Mouse (Mus musculus): Measurements from ENCODE around the gene Zfp239.

Gene Zfp239

DNA sequence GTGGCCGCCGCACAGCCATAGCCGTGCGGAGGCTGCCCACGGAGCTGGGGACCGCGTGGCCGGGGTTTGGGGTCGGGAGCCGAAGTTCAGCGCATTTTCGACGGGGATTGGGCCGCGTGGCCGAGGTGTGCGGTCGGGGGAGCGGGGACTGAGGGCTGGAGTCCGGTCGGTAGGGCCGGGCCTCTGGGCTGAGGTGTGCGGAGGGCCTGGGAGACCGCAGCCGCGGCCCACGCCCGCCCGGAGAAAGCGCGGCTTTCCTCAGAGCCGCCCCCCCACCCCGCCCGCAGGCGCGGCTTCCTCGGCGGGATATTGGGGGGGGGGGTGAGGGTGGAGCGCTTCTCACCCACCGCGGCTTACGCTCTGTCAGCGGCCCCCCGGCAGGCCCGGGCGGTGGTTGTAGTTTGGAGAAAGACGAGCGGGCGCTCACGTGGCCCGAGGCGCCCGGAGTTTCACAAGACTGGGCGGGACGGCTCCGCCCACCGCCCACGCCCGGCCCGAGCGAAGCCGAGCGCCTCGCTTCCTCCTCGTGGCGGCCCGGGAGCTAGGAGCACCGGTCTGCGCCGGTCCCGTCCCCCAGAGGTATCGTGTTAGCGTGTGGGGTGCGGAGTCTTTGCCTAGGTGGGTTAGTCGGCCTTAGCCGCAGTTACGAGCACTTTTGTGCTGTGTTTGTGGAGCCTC, 45.5 kb downstream of the Zfp239 start:
- DNase-seq = peak; percentile 74

DNA sequence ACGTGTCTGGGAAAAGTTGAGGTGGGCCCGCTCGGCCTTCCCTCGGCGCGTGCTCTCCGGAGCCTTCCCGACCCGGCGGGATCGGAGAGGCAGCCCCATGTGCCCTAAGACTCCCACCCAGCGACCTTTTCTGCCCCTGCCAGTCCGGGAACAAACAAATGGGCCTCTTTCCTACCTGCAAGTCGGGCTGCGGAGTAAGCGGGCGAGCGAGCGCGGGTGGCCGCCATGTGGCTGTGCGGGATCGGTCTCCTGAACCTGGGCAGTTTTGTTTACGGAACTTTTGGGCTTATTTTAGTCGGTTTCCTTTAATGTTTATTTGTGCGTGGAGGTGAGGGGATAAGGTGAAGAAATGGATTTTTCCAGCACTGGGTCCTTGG, 46.1 kb downstream of the Zfp239 start:
- DNase-seq = peak; percentile 19

DNA sequence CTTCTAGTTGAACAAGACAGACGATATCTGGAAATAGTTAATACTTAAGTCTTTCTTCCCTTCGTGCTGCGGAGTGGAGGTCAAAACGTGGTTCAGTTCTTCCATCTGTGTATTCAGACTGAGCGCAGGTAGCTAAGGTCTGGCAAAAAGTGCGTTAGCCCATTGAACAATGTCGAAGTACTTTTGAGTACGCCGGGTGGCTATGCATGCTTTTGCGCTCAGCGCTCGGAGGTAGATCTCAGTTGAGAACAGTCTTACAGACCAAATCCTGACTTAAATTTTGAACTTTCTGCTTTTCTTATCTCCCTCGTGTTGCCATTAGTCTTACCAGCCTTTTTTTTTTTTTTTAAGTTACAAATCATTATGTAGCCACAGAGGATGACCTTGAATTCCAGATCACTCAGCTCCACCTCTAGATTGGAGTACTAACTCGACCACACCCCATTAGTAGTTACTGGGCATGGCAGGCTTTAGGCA, 46.6 kb downstream of the Zfp239 start:
- DNase-seq = no peak

DNA sequence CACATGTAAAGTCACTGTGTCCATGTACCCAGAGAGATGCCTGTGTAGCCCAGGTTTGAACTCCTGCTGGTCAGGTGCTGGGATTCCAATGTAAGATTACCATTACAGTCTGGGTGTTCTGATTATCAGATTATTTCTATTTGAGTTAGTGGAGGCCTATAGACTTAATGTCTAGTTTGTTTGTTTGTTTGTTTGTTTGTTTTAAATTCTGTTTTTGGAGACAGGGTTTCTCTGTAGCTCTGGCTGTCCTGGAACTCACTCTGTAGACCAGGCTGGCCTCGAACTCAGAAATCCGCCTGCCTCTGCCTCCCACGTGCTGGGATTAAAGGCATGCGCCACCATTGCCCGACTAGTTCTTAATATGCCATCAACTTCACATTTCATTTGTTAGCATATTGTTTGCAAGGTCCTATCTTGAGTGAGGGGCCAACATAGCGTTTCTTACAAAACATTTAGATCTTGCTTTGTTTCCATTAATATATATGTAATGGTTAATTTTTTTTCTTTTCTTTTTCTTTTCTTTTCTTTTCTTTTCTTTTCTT, 48.3 kb downstream of the Zfp239 start:
- no peak for DNase-seq

DNA sequence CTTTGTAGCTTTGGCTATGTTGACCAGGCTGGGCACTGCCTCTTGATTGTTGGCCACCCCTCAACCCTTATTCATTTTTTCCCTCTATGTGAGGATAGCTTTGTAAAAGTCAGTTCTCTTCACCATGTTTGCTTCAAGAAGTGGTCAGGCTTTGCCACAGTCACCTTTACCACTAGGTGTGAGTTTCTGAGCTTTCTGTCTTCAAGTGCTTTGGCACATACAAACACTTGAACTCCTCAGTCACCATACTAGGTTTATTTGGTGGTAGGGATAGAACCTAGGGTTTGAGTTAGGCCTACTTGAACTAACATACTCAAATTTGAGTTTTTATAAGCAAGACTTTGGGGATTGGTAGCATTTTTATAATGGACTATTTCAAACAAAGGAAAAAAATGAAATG, 52.6 kb downstream of the Zfp239 start:
- DNase-seq = no peak

DNA sequence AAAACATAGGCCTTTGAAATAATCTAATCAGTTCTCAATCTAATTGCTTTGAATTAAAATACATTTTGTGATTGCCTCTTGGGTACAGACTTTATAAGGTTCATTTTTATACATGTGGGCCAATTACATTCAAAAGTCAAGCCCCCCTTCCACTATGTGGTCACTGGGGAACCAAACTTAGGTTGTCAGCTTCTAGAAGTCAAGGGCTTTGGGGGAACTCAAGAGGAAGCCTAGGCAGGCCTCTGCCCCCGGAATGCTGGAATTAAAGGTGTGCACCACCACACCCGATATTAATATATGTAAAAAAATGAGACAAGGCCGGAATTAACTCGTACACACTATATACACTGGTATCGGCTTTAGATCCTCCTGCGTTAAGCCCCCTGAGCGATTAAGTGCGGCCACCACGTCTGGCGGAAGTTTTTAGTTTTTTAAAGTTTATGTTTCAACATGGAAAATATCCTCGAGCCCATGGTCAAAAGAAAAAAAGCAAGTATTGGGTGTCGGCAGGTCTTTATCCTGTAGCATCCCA, 54.4 kb downstream of the Zfp239 start:
- DNase-seq = no peak

DNA sequence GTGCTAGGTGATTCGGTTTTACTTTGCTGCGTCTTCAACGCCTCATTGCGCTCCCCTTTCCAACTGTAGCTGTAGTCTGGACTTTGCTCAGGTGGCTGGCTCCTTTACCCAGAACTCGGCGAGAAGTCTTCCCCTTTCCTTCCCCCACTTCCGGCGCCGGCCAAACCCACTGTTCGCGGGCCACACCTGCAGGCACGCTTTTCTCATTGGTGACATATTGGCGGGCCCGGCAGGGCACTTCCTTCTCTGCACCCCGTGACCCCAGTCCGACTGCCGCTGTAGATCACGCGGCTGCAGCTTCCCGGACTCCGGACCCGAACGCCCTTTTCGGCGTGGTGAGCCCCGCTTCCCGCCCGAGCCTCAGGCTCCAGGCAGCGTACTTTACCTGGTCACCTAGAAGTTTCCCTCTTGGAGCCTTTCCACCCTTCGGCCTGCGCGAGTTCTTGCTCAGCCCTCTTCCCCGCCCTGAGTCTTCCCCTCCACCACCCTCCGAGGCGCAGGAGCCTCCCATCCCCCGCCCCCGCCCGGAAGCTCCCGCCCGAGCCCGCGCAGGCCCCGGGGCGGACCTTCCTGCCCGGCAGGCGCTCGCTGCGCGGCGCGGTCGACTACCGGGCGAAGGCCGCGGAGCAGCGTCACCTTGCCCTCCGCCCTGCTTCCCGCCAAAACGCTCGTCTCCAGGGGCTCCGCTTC, 55.0 kb downstream of the Zfp239 start:
- DNase-seq = peak; percentile 42

DNA sequence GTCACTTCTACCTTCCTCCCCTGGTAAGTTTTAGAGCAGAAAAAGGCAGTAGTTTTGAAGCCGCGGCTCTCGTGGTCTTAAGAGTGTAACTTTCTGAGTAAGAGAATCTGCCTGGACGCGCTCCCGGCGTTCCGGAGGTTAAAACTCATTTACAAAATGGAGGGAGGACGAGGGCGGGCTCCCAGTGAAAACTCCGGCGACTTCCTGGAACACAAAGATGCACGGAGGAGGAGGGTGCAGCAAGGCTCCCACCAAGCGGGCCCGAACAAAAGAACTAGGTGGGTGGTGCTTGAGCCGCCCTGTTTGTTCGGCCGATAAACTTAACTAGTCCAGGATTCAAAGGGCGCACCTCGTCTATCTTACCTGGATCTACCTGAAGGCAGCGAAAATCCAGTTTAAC, 55.7 kb downstream of the Zfp239 start:
- peak; percentile 26 for DNase-seq

DNA sequence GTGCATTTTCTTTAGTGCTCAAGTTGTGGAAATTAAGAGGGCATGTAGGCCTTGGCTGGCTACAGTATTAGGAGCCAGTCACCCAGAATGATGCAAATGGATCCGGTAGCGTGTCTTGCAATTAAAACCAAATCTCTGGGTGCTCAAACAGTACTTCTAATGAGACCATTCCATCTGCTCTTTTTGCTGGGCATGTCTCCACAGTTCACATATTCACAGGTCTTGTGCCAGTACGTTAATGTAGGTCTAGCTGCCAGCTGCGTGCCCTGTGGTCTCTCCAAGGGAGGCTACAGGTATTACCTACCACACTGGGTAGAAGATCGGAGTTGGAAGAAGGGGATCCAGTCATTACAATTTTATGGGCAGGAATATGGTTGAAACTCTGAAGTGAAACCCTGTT, 56.1 kb downstream of the Zfp239 start:
- no peak for DNase-seq

DNA sequence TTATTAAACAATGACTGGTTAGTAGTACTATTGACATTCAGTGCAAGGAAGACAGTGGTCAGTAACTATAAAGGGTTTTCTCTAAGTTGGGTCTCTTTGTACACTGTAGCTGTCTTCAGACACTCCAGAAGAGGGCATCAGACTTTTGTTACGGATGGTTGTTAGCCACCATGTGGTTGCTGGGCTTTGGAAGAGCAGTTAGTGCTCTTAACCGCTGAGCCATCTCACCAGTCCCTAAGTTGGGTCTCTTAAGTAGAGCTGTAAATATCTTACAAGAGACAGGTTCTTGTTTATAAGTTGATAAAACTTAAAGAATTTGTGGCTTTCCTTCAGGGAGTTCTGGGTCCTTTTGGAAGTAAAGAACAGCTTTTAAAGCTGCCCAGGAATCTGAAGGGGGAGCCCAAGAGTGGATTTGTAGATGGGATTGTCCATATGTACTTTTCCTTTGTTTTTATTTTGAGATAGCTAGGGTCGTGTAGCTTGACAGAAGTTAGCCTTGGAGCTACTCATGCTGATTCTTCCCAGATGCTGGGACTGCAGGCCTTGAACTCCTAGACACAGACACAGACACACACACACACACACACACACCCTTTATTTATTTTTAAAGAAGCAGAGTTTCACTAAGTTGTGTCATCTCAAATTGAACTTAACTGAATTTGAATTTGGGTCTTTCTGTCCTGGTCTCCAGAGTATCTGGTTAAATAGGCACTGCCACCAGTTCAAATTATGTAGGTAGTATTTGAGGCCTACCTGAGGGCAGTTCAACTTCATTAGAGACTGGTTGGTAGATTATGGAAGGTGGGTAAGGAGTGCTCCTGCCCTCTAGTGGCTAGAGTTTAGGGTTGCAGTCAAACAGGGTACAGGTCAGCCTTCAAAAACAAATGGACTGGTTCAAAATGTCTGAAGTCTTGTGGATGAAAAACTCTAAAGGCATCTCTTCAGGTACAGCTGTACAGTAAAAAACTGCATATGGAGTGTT, 59.0 kb downstream of the Zfp239 start:
- no peak for DNase-seq

DNA sequence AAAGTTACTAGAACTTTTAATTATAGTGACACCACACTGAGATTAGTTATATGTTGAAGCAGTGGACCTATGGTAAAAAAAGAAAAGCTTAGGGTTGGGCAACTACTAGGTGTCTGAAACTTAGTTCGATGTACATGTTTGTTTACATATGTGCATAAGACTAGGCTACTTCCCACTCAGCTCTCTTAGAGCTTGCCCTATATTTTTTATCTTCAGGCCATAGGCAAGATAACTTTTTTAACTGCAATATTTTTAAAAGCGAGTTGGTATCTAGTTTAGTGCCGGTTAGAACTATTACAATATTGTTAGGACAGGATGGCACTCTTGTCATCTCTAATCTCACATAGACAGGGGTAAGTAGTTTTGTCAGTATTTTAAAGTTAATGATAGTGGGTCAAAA, 60.1 kb downstream of the Zfp239 start:
- no peak for DNase-seq

All from right cerebral cortex, postnatal 14 days (tissue).